Mouse (Mus musculus): Measurements from ENCODE around the gene Slc2a3. TPM values are rescaled to one million over a fixed set of nuclear protein-coding genes. Genes with fewer than 3 reads are reported as not detected.
"Not testable (repeated sequence)": the region's sequence is repeated elsewhere in the genome, so short reads cannot be mapped to it uniquely, and the experiment has no call there.

Slc2a3 gene
- polyA plus RNA-seq, 1 experiment: 101 TPM

DNA sequence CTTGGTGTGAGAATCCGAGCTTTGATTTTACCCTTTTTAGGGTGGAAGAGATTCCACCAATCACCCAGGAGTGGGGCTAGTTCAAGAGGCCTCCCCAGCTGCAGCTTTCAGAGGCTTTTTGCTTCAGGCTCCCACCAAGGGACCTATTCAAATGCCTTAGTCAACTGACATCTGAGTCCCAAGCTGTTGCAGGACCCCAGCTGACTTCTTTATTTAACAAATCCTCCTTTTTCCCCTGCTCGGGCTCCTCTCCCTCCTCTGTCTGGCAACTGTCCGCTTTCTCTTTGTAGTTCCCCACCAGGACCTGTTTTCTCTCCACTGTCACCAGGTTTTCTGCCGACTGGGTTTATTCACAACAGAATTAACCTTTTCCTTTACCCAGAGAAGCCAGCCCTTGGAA is 85.6 kb downstream of the Slc2a3 start:
- Histone ChIP-seq H3K4me3 (ENCODE audit: insufficient read depth, low read length) (no peak overlapping the region), H3K4me1 (ENCODE audit: control insufficient read depth, insufficient read depth, low read length) (no peaks in the 10 kb centered on the region), H3K27ac (ENCODE audit: insufficient read depth, low read length) (no peak overlapping the region)
- TF ChIP-seq POLR2A (IDR thresholded peaks at IDR 0.05; ENCODE audit: extremely low read depth, insufficient read depth, low read length) (no peak), CTCF (IDR thresholded peaks at IDR 0.05; ENCODE audit: extremely low read depth, insufficient read depth, low read length) (no peak)

DNA sequence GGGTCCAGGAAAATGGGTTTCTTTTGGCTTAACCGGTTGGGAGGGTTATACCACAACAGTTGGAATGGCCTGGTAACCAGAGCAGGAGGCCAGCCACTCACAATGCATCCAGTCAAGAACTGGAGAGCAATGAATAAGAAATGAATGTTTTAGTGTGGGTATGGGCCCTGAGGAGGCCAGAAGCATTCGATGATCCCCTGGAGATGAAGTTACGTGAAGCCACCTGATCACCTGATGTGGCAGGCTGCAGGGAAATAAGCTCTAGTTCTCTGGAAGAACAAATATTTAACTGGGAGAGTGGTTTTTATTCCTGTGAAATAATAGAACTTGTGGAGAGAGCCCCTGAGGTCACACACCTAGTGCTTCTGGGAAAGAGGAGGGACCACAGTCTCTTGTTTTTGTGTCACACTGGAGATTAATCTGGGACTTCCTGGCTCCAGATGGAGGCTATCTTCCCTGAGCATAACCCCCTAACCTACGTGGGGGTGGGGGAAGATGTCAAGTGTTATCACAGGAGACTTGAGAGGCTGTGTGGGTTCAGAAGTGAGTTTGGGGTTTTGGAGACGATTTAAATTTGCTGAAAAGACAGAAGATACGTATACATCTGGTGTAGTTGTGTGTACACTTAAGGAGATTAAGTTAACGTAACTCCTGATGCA is 86.6 kb downstream of the Slc2a3 start:
- H3K4me3 ChIP-seq (ENCODE audit: insufficient read depth, low read length): no peak overlapping the region
- TF ChIP-seq CTCF (IDR thresholded peaks at IDR 0.05; ENCODE audit: extremely low read depth, insufficient read depth, low read length) (no peak), POLR2A (IDR thresholded peaks at IDR 0.05; ENCODE audit: extremely low read depth, insufficient read depth, low read length) (no peak)
- H3K4me1 ChIP-seq (ENCODE audit: control insufficient read depth, insufficient read depth, low read length): no peaks in the 10 kb centered on the region
- H3K27ac ChIP-seq (ENCODE audit: insufficient read depth, low read length): no peak overlapping the region

DNA sequence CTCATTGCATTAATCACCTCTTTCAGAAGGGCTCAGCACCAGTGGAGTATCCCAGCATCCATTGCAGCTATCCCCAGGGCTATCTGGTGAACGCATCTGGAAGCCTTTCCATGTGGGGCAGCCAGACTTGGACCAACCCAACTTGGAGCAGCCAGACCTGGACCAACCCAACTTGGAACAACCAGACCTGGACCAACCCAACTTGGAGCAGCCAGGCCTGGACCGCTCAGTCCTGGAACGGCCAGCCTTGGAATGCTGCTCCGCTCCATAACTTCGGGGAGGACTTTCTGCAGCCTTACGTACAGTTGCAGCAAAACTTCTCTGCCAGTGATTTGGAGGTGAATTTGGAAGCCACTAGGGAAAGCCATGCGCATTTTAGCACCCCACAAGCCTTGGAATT is 88.3 kb downstream of the Slc2a3 start:
- H3K4me1 ChIP-seq (ENCODE audit: control insufficient read depth, insufficient read depth, low read length); H3K27ac ChIP-seq (ENCODE audit: insufficient read depth, low read length); H3K4me3 ChIP-seq (ENCODE audit: insufficient read depth, low read length): not testable (repeated sequence)

DNA sequence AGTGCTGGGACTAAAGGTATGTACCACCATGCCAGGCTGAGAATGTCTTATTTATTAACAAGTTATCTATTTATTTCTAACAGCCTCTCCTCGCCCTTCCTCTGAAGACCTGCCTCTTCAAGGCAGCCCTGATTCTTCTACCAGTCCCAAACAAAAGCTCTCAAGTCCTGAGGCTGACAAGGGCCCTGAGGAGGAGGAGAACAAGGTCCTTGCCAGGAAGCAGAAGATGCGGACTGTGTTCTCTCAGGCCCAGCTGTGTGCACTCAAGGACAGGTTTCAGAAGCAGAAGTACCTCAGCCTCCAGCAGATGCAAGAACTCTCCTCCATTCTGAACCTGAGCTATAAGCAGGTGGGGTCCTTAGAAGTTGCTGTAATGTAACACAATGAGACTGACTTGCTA is 90.0 kb downstream of the Slc2a3 start:
- no peak for TF ChIP-seq CTCF (IDR thresholded peaks at IDR 0.05; ENCODE audit: extremely low read depth, insufficient read depth, low read length)
- TF ChIP-seq POLR2A (IDR thresholded peaks at IDR 0.05; ENCODE audit: extremely low read depth, insufficient read depth, low read length): no peak
- H3K27ac ChIP-seq (ENCODE audit: insufficient read depth, low read length): no peak overlapping the region
- H3K4me3 ChIP-seq (ENCODE audit: insufficient read depth, low read length): no peak overlapping the region
- H3K4me1 ChIP-seq (ENCODE audit: control insufficient read depth, insufficient read depth, low read length): no peaks in the 10 kb centered on the region

DNA sequence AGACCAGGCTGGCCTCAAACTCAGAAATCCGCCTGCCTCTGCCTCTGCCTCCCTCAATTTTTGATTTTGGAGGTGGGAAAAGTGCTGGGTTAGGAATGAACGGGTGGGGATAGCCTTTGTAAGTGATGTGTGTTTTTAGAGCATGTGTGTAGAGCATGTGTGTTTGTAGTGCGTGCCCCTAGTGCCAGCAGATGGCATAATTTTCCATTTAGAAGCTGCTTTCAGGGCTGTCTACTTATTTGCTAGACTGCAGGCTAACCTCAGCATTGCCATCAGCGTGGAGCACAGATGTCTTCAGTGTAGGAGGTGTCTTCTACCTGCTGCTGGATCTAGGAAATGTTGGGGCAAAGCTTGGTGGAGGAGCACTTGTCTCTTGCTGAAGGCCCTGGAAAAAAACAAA is 92.6 kb downstream of the Slc2a3 start:
- TF ChIP-seq POLR2A (IDR thresholded peaks at IDR 0.05; ENCODE audit: extremely low read depth, insufficient read depth, low read length) (no peak), CTCF (IDR thresholded peaks at IDR 0.05; ENCODE audit: extremely low read depth, insufficient read depth, low read length) (no peak)
- H3K4me3 ChIP-seq (ENCODE audit: insufficient read depth, low read length): no peak overlapping the region
- H3K4me1 ChIP-seq (ENCODE audit: control insufficient read depth, insufficient read depth, low read length): no peaks in the 10 kb centered on the region
- H3K27ac ChIP-seq (ENCODE audit: insufficient read depth, low read length): no peak overlapping the region

DNA sequence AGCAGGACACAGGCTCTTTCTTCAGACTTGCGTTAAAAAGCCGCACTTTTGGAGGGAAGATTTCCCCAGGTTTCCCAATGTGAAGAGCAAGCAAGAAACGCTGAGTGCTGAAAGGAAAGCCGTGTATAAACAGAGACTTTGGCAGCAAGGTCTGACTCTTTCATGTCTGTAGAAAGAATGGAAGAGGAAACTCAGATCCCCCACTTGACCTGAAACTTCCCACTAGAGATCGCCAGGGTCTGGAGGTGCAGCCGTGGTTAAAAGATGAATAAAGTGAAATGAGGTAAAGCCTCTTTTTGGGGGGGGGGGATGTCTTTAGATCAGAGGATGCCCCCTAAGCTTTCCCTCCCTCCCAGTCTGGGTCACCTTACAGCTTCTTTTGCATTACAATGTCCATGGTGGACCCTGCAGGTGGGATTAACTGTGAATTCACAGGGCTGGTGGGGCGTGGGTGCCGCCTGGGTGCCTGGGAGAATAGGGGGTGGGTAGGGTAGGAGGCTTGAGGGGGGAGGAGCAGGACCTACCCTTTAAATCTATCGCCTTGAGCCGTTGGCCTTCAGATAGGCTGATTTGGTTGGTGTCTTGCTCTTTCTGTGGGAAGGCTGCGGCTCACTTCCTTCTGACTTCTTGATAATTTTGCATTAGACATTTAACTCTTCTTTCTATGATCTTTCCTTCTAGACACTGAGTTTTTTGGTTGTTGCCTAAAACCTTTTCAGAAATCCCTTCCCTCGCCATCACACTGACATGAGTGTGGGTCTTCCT is 94.2 kb downstream of the Slc2a3 start, which contains the start of gene Nanog:
Gene Nanog (plus strand): TSS at position 454 of the 765 bp plus-strand sequence.
- no peak within 1 kb of the TSS for H3K27ac ChIP-seq (ENCODE audit: insufficient read depth, low read length)
- TF ChIP-seq POLR2A (IDR thresholded peaks at IDR 0.05; ENCODE audit: extremely low read depth, insufficient read depth, low read length) (no peak), CTCF (IDR thresholded peaks at IDR 0.05; ENCODE audit: extremely low read depth, insufficient read depth, low read length) (no peak)

DNA sequence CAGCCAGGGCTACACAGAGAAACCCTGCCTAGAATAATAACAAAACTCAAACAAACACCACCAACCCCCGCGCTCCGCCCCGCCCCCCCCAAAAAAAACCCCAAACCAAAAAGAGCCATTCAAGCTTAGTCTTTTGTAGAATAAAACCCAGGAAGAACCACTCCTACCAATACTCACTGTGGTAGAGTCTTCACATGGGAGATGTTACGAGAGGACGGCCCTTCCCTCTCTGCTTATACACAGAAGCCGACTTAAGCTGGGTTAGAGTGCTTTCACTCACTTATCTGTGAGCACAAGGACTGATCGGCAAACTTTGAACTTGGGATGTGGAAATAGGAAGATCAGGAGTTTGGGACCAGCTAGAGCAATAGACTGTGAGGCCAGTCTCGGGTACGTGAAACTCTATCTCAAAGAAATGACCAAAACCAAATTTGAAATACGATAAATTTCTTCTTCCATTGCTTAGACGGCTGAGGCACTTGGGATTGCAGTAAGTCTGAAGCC is 95.1 kb downstream of the Slc2a3 start:
- TF ChIP-seq CTCF (IDR thresholded peaks at IDR 0.05; ENCODE audit: extremely low read depth, insufficient read depth, low read length): no peak
- TF ChIP-seq POLR2A (IDR thresholded peaks at IDR 0.05; ENCODE audit: extremely low read depth, insufficient read depth, low read length): no peak
- no peak overlapping the region for H3K4me3 ChIP-seq (ENCODE audit: insufficient read depth, low read length)
- no peak overlapping the region for H3K27ac ChIP-seq (ENCODE audit: insufficient read depth, low read length)
- peaks cover 2% of the 10 kb centered on the region; the same call in 1 of the 2 replicates for H3K4me1 ChIP-seq (ENCODE audit: control insufficient read depth, insufficient read depth, low read length)

More for the DNA sequence above, 94.2 kb downstream of the Slc2a3 start, which contains the start of gene Nanog:
- no peak within 1 kb of the TSS for H3K4me3 ChIP-seq (ENCODE audit: insufficient read depth, low read length)
- H3K4me1 ChIP-seq (ENCODE audit: control insufficient read depth, insufficient read depth, low read length): peaks cover 2% of the 10 kb centered on the region; the same call in 1 of the 2 replicates

DNA sequence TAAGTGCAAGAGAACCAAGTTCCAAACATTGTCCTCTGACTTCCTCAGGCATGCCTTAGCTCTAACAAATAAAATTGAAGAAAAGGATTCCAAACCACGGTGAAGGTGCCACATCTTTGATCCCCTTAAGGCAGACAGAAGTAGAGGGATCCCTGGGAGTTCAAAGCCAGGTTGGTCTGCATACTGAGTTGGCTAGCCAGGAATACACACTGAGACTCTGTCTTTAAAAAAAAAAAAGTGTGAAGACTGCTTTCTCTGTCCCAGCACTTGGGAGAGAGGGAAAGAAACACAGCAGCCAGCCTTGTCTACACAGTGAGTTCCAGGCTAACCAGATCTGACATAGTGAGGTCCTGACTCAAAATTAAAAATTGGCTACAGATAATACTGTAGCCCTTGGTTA is 97.7 kb downstream of the Slc2a3 start:
- Histone ChIP-seq H3K4me3 (ENCODE audit: insufficient read depth, low read length) (no peak overlapping the region), H3K4me1 (ENCODE audit: control insufficient read depth, insufficient read depth, low read length) (peaks cover 2% of the 10 kb centered on the region; the same call in 1 of the 2 replicates), H3K27ac (ENCODE audit: insufficient read depth, low read length) (no peak overlapping the region)
- TF ChIP-seq CTCF (IDR thresholded peaks at IDR 0.05; ENCODE audit: extremely low read depth, insufficient read depth, low read length): no peak
- no peak for TF ChIP-seq POLR2A (IDR thresholded peaks at IDR 0.05; ENCODE audit: extremely low read depth, insufficient read depth, low read length)

DNA sequence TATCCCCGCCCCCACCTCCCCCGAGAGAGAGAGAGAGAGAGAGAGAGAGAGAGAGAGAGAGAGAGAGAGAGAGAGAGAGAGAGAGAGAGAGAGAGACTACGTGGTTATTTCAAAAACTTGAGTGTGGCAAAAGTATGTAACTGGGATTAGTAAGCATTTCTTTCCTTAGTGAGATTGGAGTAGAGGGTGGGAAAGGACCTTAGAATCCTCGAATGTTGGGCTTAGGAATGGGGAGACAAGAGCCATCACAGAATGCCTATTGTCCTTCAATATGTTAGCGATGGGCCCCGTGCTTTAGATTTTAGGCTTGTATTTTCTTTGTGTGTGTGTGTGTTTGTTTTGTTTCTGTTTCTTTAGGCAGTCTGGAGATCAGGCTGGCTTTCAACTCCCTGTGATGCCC is 98.2 kb downstream of the Slc2a3 start:
- peaks cover 2% of the 10 kb centered on the region; the same call in 1 of the 2 replicates for H3K4me1 ChIP-seq (ENCODE audit: control insufficient read depth, insufficient read depth, low read length)
- no peak overlapping the region for H3K27ac ChIP-seq (ENCODE audit: insufficient read depth, low read length)
- no peak for TF ChIP-seq POLR2A (IDR thresholded peaks at IDR 0.05; ENCODE audit: extremely low read depth, insufficient read depth, low read length)
- no peak for TF ChIP-seq CTCF (IDR thresholded peaks at IDR 0.05; ENCODE audit: extremely low read depth, insufficient read depth, low read length)
- no peak overlapping the region for H3K4me3 ChIP-seq (ENCODE audit: insufficient read depth, low read length)
